Mouse (Mus musculus): ENCODE measurements at regions not wholly inside any gene's neighbourhood (a gene's known extent, or its start where the extent isn't known, plus 50 kb on each side); places are given as distances from the start of the nearest gene placed in this dataset.

DNA sequence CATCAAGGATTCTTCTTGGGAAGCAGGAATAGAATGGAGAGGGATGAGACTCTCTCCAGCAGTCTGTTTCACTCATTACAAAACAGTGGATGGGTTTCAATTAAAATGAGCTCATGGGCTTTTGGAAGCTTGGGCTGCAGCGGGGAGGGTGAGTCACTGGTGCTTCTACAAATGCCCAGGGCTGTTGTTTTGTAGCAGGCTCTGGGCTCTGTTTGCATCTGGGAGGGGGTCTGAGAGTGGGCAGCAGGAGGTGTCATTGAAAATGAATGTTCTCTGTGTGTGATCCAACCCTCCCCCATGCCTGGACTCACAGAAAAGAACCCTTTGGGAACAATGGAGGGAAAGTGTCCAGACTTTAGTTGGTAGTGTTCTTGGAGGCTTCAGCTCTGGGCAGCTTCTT lies 67.8 kb upstream of the Cxcr4 start:
- TF ChIP-seq POLR2A (IDR thresholded peaks at IDR 0.05; ENCODE audit: low read depth, low read length) (no peak), CTCF (IDR thresholded peaks at IDR 0.05; ENCODE audit: borderline replicate concordance, insufficient read depth, low read length) (no peak)
